Mouse (Mus musculus) cerebellum, adult 2 months (tissue): Measurements from ENCODE around the gene Zfp638.

ENCODE experiments used
- CTCF ChIP-seq: fragments of 200-500 bp; IDR thresholded peaks from 2 replicates; pipeline ENCODE4 v1.5.1; 2011; ENCODE audit warnings: low read depth, mild to moderate bottlenecking, control low read depth, low read length, moderate library complexity, borderline replicate concordance; ENCODE audit not compliant: insufficient read depth
- POLR2A ChIP-seq: fragments of 200-500 bp; IDR thresholded peaks from 2 replicates; pipeline ENCODE4 v1.6.1; 2011; ENCODE audit warnings: low read length, control low read depth, borderline replicate concordance; ENCODE audit not compliant: insufficient read depth

GRCm38 (mm10) chr6:84028791-84029190, 161.9 kb downstream of the Zfp638 start:
- TF ChIP-seq CTCF (no peak), POLR2A (no peak)
